Mouse (Mus musculus) ovary, postnatal 10 days (tissue): Measurements from ENCODE around the gene Lrrc27.

ENCODE experiments used
- DNase-seq: peaks from one replicate; pipeline ENCODE4 v3.0.0; 2022; ENCODE audit warnings: low spot score

Lrrc27 gene

GRCm38 (mm10) chr7:139214596-139215340, 2.0 kb downstream of the Lrrc27 start:
- DNase-seq = no peak

- no peak for DNase-seq
These were observed 2.7 kb downstream of the Lrrc27 start for GRCm38 (mm10) chr7:139215516-139215915.

- DNase-seq = no peak
These were observed 3.2 kb downstream of the Lrrc27 start for GRCm38 (mm10) chr7:139215946-139216345.

- DNase-seq = no peak
These were observed 3.7 kb downstream of the Lrrc27 start for GRCm38 (mm10) chr7:139216464-139216863.

GRCm38 (mm10) chr7:139217046-139217445, 4.3 kb downstream of the Lrrc27 start:
- no peak for DNase-seq

GRCm38 (mm10) chr7:139218641-139219415, 6.0 kb downstream of the Lrrc27 start:
- DNase-seq = no peak

- no peak for DNase-seq
These were observed 6.7 kb downstream of the Lrrc27 start for GRCm38 (mm10) chr7:139219486-139219885.

GRCm38 (mm10) chr7:139220303-139220702, 7.5 kb downstream of the Lrrc27 start:
- DNase-seq = no peak

GRCm38 (mm10) chr7:139221072-139221471, 8.3 kb downstream of the Lrrc27 start:
- DNase-seq = no peak

- DNase-seq = no peak
These were observed 9.1 kb downstream of the Lrrc27 start for GRCm38 (mm10) chr7:139221856-139222255.

GRCm38 (mm10) chr7:139222341-139222740, 9.6 kb downstream of the Lrrc27 start:
- DNase-seq = no peak

GRCm38 (mm10) chr7:139224070-139224469, 11.3 kb downstream of the Lrrc27 start:
- no peak for DNase-seq

- no peak for DNase-seq
These were observed 11.9 kb downstream of the Lrrc27 start for GRCm38 (mm10) chr7:139224725-139225124.

- DNase-seq = no peak
These were observed 13.6 kb downstream of the Lrrc27 start for GRCm38 (mm10) chr7:139226416-139226815.

- DNase-seq = no peak
These were observed 15.8 kb downstream of the Lrrc27 start for GRCm38 (mm10) chr7:139228447-139229171.

- DNase-seq = no peak
These were observed 17.0 kb downstream of the Lrrc27 start for GRCm38 (mm10) chr7:139229837-139230236.

- DNase-seq = no peak
These were observed 17.5 kb downstream of the Lrrc27 start for GRCm38 (mm10) chr7:139230241-139230640.

GRCm38 (mm10) chr7:139233714-139234113, 20.9 kb downstream of the Lrrc27 start:
- peak; percentile 77 for DNase-seq

- DNase-seq = no peak
These were observed 21.8 kb downstream of the Lrrc27 start for GRCm38 (mm10) chr7:139234426-139235188.

- DNase-seq = no peak
These were observed 23.0 kb downstream of the Lrrc27 start for GRCm38 (mm10) chr7:139235651-139236358.

GRCm38 (mm10) chr7:139239432-139239831, 26.6 kb downstream of the Lrrc27 start:
- no peak for DNase-seq
